Mouse (Mus musculus) liver, embryonic 12.5 days (tissue): ENCODE results near the gene Ninj2. TPM values are rescaled to one million over a fixed set of nuclear protein-coding genes. Genes with fewer than 3 reads are reported as not detected.

Experiments used
- ATAC-seq: fragments of 200-750 bp; cut with Nextera tagmentation; 2 replicates; pipeline ENCODE4 v1.8.0; 2017; ENCODE audit warnings: moderate number of reproducible peaks, mild to moderate bottlenecking, moderate library complexity
- H3K27ac ChIP-seq: fragments of 300-500 bp; sonication (generic); 2 replicates; pipeline ENCODE4 v1.5.1; 2016; ENCODE audit warnings: mild to moderate bottlenecking
- H3K27me3 ChIP-seq: fragments of 300-500 bp; sonication (generic); replicated peaks from 2 replicates; pipeline ENCODE4 v1.6.1; 2016; ENCODE audit warnings: mild to moderate bottlenecking, moderate library complexity
- H3K36me3 ChIP-seq: fragments of 300-500 bp; sonication (generic); 2 replicates; pipeline ENCODE4 v1.6.1; 2016; ENCODE audit warnings: mild to moderate bottlenecking, moderate library complexity
- H3K4me1 ChIP-seq: fragments of 300-500 bp; sonication (generic); 2 replicates; pipeline ENCODE4 v1.6.1; 2016
- H3K4me2 ChIP-seq: fragments of 300-500 bp; sonication (generic); 2 replicates; pipeline ENCODE4 v1.6.1; 2016; ENCODE audit warnings: mild to moderate bottlenecking, moderate library complexity
- H3K4me3 ChIP-seq: fragments of 300-500 bp; sonication (generic); 2 replicates; pipeline ENCODE4 v1.5.1; 2016; ENCODE audit warnings: mild to moderate bottlenecking, moderate library complexity
- H3K9ac ChIP-seq: fragments of 300-500 bp; sonication (generic); 2 replicates; pipeline ENCODE4 v1.6.1; 2016; ENCODE audit warnings: mild to moderate bottlenecking, moderate library complexity
- H3K9me3 ChIP-seq: fragments of 300-500 bp; sonication (generic); replicated peaks from 2 replicates; pipeline ENCODE4 v1.6.1; 2016; ENCODE audit warnings: mild to moderate bottlenecking, moderate library complexity
- WGBS: fragments of 180-500 bp; shearing (Covaris S2); methylation state at CpG from one replicate; pipeline ENCODE4 v1.1.7; 2016; ENCODE audit not compliant: insufficient replicate concordance; 5-methylcytosine and 5-hydroxymethylcytosine counted together
- polyA plus RNA-seq: library from polyadenylated mRNA; unstranded; fragments of >200 nt; fragmentation: Nextera tagmentation; extraction: Ambion mirVana; gene quantifications from 2 replicates; pipeline ENCODE4 v1.2.1, GENCODE M21; 2016

Gene Ninj2
- polyA plus RNA-seq, 1 experiment from 2014 or later = not detected

- ATAC-seq = peak; percentile 87
- Histone ChIP-seq H3K36me3 (no peaks in the 10 kb centered on the region), H3K9ac (peak overlapping the region; percentile 56), H3K4me2 (peak overlapping the region; percentile 72), H3K9me3 (no peaks in the 10 kb centered on the region), H3K4me1 (peaks cover 36% of the 10 kb centered on the region), H3K4me3 (peak overlapping the region; percentile 42), H3K27ac (peak overlapping the region; percentile 78), H3K27me3 (no peaks in the 10 kb centered on the region)
- WGBS = 6% methylated on average over 22 of the region's 22 CpGs
These were observed 19.0 kb downstream of the Ninj2 start for GRCm38 (mm10) chr6:120111984-120112803.

GRCm38 (mm10) chr6:120113856-120114255 lies 20.7 kb downstream of the Ninj2 start:
- Histone ChIP-seq H3K9me3 (no peaks in the 10 kb centered on the region), H3K9ac (no peak overlapping the region), H3K27me3 (no peaks in the 10 kb centered on the region), H3K4me3 (no peak overlapping the region), H3K27ac (no peak overlapping the region), H3K4me1 (peaks cover 31% of the 10 kb centered on the region), H3K36me3 (no peaks in the 10 kb centered on the region), H3K4me2 (no peak overlapping the region)
- 83% methylated on average over 3 of the region's 3 CpGs for WGBS
- no peak for ATAC-seq

GRCm38 (mm10) chr6:120114271-120114670 lies 21.1 kb downstream of the Ninj2 start:
- H3K9ac ChIP-seq = no peak overlapping the region
- no peak overlapping the region for H3K27ac ChIP-seq
- no peak overlapping the region for H3K4me2 ChIP-seq
- no peaks in the 10 kb centered on the region for H3K9me3 ChIP-seq
- no peaks in the 10 kb centered on the region for H3K36me3 ChIP-seq
- no peak overlapping the region for H3K4me3 ChIP-seq
- no peaks in the 10 kb centered on the region for H3K27me3 ChIP-seq
- no peak for ATAC-seq
- 36% methylated on average over 1 of the region's 1 CpGs for WGBS
- peaks cover 27% of the 10 kb centered on the region for H3K4me1 ChIP-seq

- H3K27ac ChIP-seq = no peak overlapping the region
- H3K4me3 ChIP-seq = no peak overlapping the region
- WGBS = 60% methylated on average over 7 of the region's 7 CpGs
- H3K36me3 ChIP-seq = no peaks in the 10 kb centered on the region
- H3K9me3 ChIP-seq = no peaks in the 10 kb centered on the region
- no peak overlapping the region for H3K4me2 ChIP-seq
- no peaks in the 10 kb centered on the region for H3K27me3 ChIP-seq
- ATAC-seq = no peak
- H3K9ac ChIP-seq = no peak overlapping the region
- H3K4me1 ChIP-seq = peaks cover 25% of the 10 kb centered on the region
These were observed 21.5 kb downstream of the Ninj2 start for GRCm38 (mm10) chr6:120114698-120115097.

- Histone ChIP-seq H3K4me3 (no peak overlapping the region), H3K27ac (no peak overlapping the region), H3K9me3 (no peaks in the 10 kb centered on the region), H3K4me1 (peaks cover 25% of the 10 kb centered on the region), H3K4me2 (no peak overlapping the region), H3K27me3 (no peaks in the 10 kb centered on the region), H3K9ac (no peak overlapping the region), H3K36me3 (no peaks in the 10 kb centered on the region)
- WGBS = 73% methylated on average over 3 of the region's 3 CpGs
- ATAC-seq = no peak
These were observed 22.3 kb downstream of the Ninj2 start for GRCm38 (mm10) chr6:120115443-120115842.

GRCm38 (mm10) chr6:120119824-120120223 lies 26.7 kb downstream of the Ninj2 start:
- H3K9ac ChIP-seq = no peak overlapping the region
- H3K4me1 ChIP-seq = no peaks in the 10 kb centered on the region
- 61% methylated on average over 5 of the region's 5 CpGs for WGBS
- no peaks in the 10 kb centered on the region for H3K27me3 ChIP-seq
- no peak overlapping the region for H3K27ac ChIP-seq
- H3K4me2 ChIP-seq = no peak overlapping the region
- no peaks in the 10 kb centered on the region for H3K9me3 ChIP-seq
- H3K36me3 ChIP-seq = no peaks in the 10 kb centered on the region
- ATAC-seq = no peak
- no peak overlapping the region for H3K4me3 ChIP-seq

- WGBS = 46% methylated on average over 7 of the region's 7 CpGs
- no peak for ATAC-seq
- no peak overlapping the region for H3K4me3 ChIP-seq
- H3K9me3 ChIP-seq = no peaks in the 10 kb centered on the region
- no peak overlapping the region for H3K27ac ChIP-seq
- H3K4me2 ChIP-seq = no peak overlapping the region
- H3K27me3 ChIP-seq = no peaks in the 10 kb centered on the region
- no peak overlapping the region for H3K9ac ChIP-seq
- no peaks in the 10 kb centered on the region for H3K4me1 ChIP-seq
- no peaks in the 10 kb centered on the region for H3K36me3 ChIP-seq
These were observed 31.5 kb downstream of the Ninj2 start for GRCm38 (mm10) chr6:120124688-120125087.

- no peaks in the 10 kb centered on the region for H3K36me3 ChIP-seq
- H3K4me1 ChIP-seq = no peaks in the 10 kb centered on the region
- H3K9me3 ChIP-seq = no peaks in the 10 kb centered on the region
- H3K4me3 ChIP-seq = no peak overlapping the region
- 74% methylated on average over 8 of the region's 8 CpGs for WGBS
- H3K27me3 ChIP-seq = no peaks in the 10 kb centered on the region
- no peak overlapping the region for H3K27ac ChIP-seq
- no peak overlapping the region for H3K4me2 ChIP-seq
- no peak for ATAC-seq
- no peak overlapping the region for H3K9ac ChIP-seq
These were observed 33.3 kb downstream of the Ninj2 start for GRCm38 (mm10) chr6:120126456-120126855.

- Histone ChIP-seq H3K4me3 (no peak overlapping the region), H3K4me2 (no peak overlapping the region), H3K4me1 (no peaks in the 10 kb centered on the region), H3K36me3 (no peaks in the 10 kb centered on the region), H3K9me3 (no peaks in the 10 kb centered on the region), H3K27ac (no peak overlapping the region), H3K27me3 (no peaks in the 10 kb centered on the region), H3K9ac (no peak overlapping the region)
- 88% methylated on average over 7 of the region's 7 CpGs for WGBS
- ATAC-seq = no peak
These were observed 34.2 kb downstream of the Ninj2 start for GRCm38 (mm10) chr6:120127321-120127720.

- Histone ChIP-seq H3K4me2 (no peak overlapping the region), H3K36me3 (no peaks in the 10 kb centered on the region), H3K27me3 (no peaks in the 10 kb centered on the region), H3K9ac (no peak overlapping the region), H3K4me1 (no peaks in the 10 kb centered on the region), H3K9me3 (no peaks in the 10 kb centered on the region), H3K27ac (no peak overlapping the region), H3K4me3 (no peak overlapping the region)
- no peak for ATAC-seq
- 60% methylated on average over 4 of the region's 4 CpGs for WGBS
These were observed 41.6 kb downstream of the Ninj2 start for GRCm38 (mm10) chr6:120134748-120135147.

- no peak overlapping the region for H3K9ac ChIP-seq
- no peaks in the 10 kb centered on the region for H3K9me3 ChIP-seq
- no peak overlapping the region for H3K4me3 ChIP-seq
- H3K36me3 ChIP-seq = no peaks in the 10 kb centered on the region
- 59% methylated on average over 1 of the region's 1 CpGs for WGBS
- no peak overlapping the region for H3K4me2 ChIP-seq
- no peaks in the 10 kb centered on the region for H3K27me3 ChIP-seq
- H3K27ac ChIP-seq = no peak overlapping the region
- no peak for ATAC-seq
- peaks cover 13% of the 10 kb centered on the region for H3K4me1 ChIP-seq
These were observed 52.3 kb downstream of the Ninj2 start for GRCm38 (mm10) chr6:120145439-120145838.

GRCm38 (mm10) chr6:120146676-120147075 lies 53.5 kb downstream of the Ninj2 start:
- peaks cover 15% of the 10 kb centered on the region for H3K4me1 ChIP-seq
- no peak overlapping the region for H3K9ac ChIP-seq
- H3K27me3 ChIP-seq = no peaks in the 10 kb centered on the region
- H3K4me2 ChIP-seq = no peak overlapping the region
- ATAC-seq = no peak
- no peaks in the 10 kb centered on the region for H3K36me3 ChIP-seq
- no peak overlapping the region for H3K4me3 ChIP-seq
- H3K27ac ChIP-seq = no peak overlapping the region
- no peaks in the 10 kb centered on the region for H3K9me3 ChIP-seq
- WGBS = 66% methylated on average over 10 of the region's 10 CpGs

- 68% methylated on average over 8 of the region's 8 CpGs for WGBS
- Histone ChIP-seq H3K4me1 (peaks cover 15% of the 10 kb centered on the region), H3K4me3 (no peak overlapping the region), H3K9ac (no peak overlapping the region), H3K27me3 (no peaks in the 10 kb centered on the region), H3K9me3 (no peaks in the 10 kb centered on the region), H3K4me2 (no peak overlapping the region), H3K36me3 (no peaks in the 10 kb centered on the region), H3K27ac (no peak overlapping the region)
- no peak for ATAC-seq
These were observed 54.3 kb downstream of the Ninj2 start for GRCm38 (mm10) chr6:120147411-120147810.
